Mouse (Mus musculus) ES-Bruce4 (cell line): Measurements from ENCODE around the gene Iffo1.

ENCODE experiments used
- CTCF ChIP-seq: IDR thresholded peaks from one replicate; pipeline ENCODE4 v1.8.1; 2011; ENCODE audit warnings: low read depth, low read length
- POLR2A ChIP-seq: IDR thresholded peaks from one replicate; pipeline ENCODE4 v1.8.1; 2011; ENCODE audit warnings: low read length; ENCODE audit not compliant: insufficient read depth

DNA sequence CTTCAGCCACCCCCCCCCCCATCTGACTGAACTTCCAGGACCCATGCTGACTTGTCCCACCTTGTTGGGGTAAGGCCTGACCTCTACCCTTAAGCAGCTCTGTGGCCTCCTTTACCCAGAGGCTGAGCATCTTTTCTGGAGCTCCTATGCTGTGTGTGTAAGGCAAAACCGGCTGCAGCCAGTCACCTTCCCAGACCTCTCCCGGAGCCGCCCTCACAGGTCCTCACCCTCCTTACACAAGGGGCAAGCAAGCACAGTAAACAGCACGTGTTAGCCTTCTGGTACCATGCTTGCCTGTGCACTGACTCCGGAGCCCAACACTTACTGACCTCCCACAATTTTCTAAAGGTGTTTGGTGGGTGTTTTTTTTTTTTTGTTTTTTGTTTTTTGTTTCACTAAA, 30.4 kb downstream of the Iffo1 start:
- TF ChIP-seq CTCF, result no peak
- TF ChIP-seq POLR2A, result no peak
